Mouse (Mus musculus) embryo, embryonic 10 days (tissue): ENCODE data around the gene Rasgrp3.
"Not testable (repeated sequence)": the region's sequence is repeated elsewhere in the genome, so short reads cannot be mapped to it uniquely, and the experiment has no call there.

Source experiments
- DNase-seq: peaks from one replicate; pipeline ENCODE4 v3.0.0-alpha.2; 2015; ENCODE audit warnings: low spot score

Gene Rasgrp3

DNA sequence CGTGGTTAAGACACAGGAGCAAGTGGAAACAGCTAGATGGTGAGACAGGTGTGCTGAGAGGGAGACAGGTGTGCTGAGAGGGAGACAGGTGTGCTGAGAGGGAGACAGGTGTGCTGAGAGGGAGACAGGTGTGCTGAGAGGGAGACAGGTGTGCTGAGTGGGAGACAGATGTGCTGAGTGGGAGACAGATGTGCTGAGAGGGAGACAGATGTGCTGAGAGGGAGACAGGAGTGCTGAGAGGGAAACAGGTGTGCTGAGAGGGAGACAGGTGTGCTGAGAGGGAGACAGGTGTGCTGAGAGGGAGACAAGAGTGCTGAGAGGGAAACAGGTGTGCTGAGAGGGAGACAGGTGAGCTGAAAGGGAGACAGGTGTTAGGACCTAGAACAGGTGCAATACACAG, 27.5 kb downstream of the Rasgrp3 start:
- DNase-seq = not testable (repeated sequence)

GRCm38 (mm10) chr17:75463645-75464044, 27.9 kb downstream of the Rasgrp3 start:
- no peak for DNase-seq

- DNase-seq = peak; percentile 28
Measured at GRCm38 (mm10) chr17:75464331-75464982, 28.8 kb downstream of the Rasgrp3 start.

DNA sequence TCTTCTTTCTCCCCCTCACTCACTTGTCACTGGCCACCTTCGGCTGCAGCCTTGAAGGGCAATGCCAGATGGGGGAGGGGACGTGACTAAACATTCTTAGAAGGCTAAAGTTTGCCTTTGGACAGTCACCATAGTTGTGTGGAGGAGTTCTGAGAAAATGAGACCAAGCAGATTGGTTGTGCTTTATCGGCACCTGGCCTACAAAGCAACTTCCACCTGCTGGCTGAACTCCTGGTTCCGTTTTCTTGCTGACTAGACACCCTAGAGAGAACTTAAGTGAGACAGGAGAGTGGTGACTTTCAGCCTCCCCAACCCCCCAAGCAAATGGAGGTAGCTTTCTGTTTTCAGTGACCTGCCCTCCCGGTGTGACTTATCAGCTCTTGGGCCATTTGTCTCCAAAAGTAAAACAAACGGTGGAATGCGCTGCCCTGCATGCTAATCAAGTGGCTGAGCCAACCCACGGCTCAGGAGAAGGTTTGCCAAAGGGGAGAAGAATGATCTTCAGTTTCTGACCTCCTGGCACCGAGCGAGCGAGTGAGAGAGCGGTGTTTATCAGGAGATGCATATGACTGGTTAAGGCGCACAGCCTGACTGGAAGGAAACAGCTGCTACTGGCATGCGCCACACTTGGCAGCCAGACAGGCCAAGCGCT, 29.4 kb downstream of the Rasgrp3 start:
- DNase-seq = peak; percentile 75

DNA sequence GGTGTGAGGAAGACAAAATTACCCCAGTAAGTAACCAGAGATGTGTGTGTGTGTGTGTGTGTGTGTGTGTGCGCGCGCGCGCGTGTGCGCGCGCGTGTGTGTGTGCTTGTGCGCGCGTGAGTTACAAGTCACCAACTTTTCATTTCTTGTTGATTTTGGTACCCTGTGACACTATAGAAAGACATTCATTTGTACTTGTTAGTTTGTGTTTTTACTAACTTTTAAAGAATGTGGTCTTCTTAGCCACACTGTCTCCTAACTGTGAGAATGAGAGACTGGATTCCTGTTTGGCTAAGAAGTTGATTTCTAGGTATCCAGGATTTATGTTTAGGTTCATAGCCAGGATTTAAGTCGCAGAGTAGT, 29.9 kb downstream of the Rasgrp3 start:
- DNase-seq = no peak

GRCm38 (mm10) chr17:75466948-75467347, 31.3 kb downstream of the Rasgrp3 start:
- no peak for DNase-seq

DNA sequence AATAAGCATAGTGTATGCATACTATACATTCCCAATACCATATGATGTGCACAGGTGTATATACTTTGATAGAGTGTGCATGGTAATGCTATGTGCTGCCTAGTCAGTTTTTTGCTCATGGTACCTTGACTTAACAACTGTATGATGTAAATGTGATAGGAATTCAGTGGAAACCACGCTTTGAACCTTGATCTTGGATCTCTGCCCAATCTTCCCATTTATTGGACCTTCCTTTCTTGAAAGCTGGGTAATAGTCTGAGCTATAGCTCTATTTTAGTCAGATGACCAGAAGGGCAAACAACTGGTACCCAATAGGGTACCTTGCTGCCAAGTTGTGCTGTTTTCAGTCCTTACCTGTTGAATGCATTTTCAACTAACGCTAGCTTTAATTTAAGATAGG, 31.8 kb downstream of the Rasgrp3 start:
- no peak for DNase-seq

- DNase-seq = no peak
Measured at GRCm38 (mm10) chr17:75468479-75469114, 32.9 kb downstream of the Rasgrp3 start.

- DNase-seq = no peak
Measured at GRCm38 (mm10) chr17:75470325-75470724, 34.6 kb downstream of the Rasgrp3 start.

DNA sequence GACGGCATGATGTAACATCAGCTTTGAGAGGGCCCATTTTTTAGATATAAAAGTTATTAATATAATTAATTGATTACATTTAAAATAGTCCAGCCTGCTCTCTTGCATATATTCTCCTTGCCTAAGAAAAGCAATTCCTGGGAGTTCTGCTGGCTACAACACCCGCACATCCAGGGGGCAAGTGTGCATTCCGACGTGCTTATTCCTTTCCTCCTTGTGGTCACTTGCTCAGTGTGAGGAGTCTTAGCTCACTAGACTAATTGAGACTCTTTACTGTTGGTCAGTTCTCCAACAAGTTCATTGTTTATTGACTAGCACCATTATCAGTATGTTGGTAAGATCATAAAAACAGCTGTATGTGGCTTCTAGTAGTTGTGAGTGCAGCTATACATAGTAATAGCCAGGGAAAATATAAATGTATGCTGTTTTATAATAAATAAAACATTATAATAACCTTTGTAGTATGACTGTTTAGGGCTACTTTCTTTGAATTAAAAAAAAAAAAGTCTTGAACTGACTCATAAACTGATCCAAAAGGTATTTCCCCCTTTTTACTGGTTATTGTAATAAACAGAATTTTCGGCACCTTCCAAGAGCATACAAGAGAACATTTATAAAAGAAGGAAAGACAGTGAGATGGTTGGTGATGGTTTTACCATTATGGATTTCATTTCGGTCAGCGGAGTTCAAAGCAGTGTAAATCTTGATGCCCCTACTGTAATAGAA, 35.4 kb downstream of the Rasgrp3 start:
- no peak for DNase-seq

DNA sequence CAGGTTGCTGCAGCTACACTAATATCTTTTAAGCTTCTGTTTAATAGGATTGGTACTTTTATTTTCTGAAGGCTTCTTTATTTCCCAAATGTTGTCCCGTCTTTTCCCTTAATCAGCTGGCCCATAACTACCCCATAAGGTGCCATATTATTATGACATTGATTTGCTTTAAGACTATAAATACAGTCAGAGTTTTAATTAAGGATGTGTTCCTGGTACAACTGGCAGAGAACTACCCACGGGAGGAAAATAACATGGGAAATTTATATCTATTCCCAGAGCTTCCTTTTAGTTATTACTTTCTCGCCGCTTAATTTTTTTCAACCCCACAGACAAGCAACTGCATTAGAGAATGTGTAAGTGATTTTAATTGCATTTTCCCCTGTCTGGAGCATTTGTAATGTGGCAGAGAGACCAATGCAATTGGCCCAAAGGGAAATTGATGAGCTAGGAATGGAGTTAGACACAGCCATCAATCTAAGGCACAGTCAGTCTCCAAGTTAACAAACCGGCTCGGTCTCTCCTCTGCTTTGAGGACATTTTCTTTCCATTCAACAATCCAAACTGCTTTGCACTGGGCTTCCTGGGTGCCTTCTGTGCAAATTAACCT, 36.1 kb downstream of the Rasgrp3 start:
- no peak for DNase-seq

DNA sequence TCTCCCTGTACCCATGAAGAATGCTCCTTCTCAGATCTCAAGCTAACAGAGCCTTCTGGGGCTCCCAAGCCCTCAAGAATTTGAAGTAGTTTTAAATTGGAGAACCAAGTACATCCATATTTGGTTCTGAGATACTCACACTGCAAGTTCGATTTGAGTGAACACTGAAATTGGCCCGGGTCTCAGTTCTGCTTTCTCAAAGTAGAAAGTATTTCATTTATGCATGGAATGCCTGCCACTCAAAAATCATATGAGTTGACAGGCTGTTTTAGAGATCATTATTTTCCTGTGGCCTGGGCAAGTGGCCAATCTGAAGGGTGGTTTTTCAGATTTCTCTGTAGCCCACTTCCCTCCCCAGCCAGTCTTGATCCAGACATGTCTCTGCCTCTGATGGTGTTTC, 36.7 kb downstream of the Rasgrp3 start:
- DNase-seq = no peak

DNA sequence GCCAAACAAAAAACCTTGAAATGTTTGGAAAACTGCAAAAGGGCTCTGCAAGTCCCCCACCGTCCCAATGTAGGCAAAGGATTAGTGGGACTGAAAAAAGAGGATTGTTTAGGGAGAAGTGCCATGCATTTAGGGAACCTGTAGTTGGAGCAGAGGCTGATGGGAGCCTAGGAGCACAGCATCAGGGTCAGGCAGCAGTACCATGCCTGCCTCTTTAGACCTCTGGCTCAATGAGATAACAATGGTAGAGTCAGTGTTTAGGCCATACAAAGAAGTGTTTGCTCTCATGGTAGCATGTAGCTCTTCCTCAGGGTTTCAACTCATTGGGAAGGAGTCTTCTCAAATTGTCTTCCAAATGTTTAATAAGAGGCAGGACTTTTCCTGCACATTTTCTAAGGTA, 40.3 kb downstream of the Rasgrp3 start:
- no peak for DNase-seq

- DNase-seq = no peak
Measured at GRCm38 (mm10) chr17:75476736-75477416, 41.2 kb downstream of the Rasgrp3 start.

DNA sequence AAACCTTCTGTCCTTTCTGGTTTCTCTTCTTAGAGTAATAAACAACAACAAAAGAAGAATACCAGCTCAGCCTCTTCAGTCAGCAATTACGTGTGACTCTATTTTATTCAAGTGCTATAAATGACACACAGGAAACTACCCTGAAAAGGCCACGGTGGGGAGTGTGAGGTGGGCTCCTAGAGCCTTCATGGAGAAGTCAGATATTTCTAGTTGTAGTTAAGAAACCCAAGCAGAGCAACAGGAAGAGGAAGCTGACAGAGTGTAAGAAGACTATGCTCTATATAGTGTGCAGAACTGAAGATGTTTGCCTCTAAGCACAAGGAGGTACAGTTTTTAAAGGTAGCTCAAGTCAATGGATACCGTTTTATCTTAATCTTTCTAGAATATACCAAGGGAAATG, 42.0 kb downstream of the Rasgrp3 start:
- DNase-seq = no peak

DNA sequence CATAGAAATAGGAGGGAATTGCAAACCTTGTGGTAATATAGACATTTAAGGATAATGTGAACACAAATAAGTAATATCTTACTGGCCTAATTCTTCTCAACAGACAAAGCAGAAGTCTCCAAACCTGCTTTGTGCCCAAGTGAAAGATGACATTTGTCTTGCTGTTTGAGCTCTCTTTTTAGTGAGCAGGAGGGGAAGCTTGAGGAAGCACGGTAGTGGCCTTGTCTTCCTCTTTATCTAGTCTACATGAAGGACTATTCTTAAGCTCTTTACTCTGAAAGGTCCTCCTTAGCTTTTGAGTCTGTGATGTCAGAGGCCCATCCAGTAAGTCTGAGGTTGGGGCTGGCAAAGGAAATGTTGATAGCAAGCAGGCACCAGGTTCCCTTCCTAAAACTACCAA, 43.1 kb downstream of the Rasgrp3 start:
- DNase-seq = no peak

DNA sequence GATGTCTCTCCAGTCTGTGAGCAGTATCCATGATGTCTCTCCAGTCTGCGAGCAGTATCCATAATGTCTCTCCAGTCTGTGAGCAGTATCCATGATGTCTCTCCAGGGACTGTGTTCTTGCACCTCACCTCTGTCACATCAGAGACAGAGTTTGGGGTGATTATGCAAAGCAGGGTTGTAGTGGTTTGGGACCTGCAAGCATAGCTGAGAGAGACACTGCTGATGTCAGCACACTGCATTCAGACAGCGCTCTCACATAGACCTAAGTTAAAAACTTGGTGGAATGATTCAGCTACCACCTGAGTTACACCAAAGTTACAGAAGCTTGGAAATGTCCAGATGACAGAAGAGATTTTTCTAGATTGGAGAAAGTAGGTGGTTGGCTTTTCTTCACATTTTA, 44.0 kb downstream of the Rasgrp3 start:
- no peak for DNase-seq

DNA sequence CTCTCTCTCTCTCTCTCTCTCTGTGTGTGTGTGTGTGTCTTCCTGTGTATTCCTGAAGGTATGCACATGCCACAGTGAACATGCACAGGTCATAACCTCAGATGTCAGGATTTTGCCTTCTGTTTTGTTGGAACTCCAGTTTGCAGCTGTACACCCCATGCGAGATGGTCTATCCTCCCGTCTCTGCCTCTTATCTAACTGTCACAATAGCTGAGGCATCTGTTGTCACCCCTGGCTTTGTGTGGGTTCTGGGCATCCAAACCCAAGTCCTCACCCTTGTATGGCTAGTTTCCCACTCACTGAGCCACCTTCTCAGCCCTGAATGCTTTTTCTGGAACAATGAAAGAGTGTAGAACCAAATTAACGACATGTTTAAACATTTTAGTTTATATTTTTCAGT, 44.7 kb downstream of the Rasgrp3 start:
- no peak for DNase-seq

- DNase-seq = no peak
Measured at GRCm38 (mm10) chr17:75486205-75486604, 50.5 kb downstream of the Rasgrp3 start.

GRCm38 (mm10) chr17:75495213-75495612, 59.5 kb downstream of the Rasgrp3 start:
- DNase-seq = no peak

- no peak for DNase-seq
Measured at GRCm38 (mm10) chr17:75498241-75498651, 62.5 kb downstream of the Rasgrp3 start.

GRCm38 (mm10) chr17:75503031-75503430, 67.3 kb downstream of the Rasgrp3 start:
- no peak for DNase-seq
